Mouse (Mus musculus): ENCODE results near the gene Atp2b4. TPM values are rescaled to one million over a fixed set of nuclear protein-coding genes. Genes with fewer than 3 reads are reported as not detected.

Atp2b4 gene
- total RNA-seq, 2 experiments from 2014 or later, result 245 to 247 TPM

GRCm38 (mm10) chr1:133766901-133767529, 33.8 kb downstream of the Atp2b4 start:
- no peak for TF ChIP-seq CTCF (IDR thresholded peaks at IDR 0.05)
- no peak overlapping the region for H3K4me3 ChIP-seq
- intact Hi-C loops (cut with DNase I), result no loop called here
- no peak overlapping the region for H3K27ac ChIP-seq
- no peak for DNase-seq (ENCODE audit: extremely low spot score in 1 of 2, low spot score in 2 of 2)

GRCm38 (mm10) chr1:133765376-133765775, 35.5 kb downstream of the Atp2b4 start:
- intact Hi-C loops (cut with DNase I), result no loop called here
- Histone ChIP-seq H3K27ac (no peak overlapping the region), H3K4me3 (no peak overlapping the region)
- DNase-seq (ENCODE audit: extremely low spot score in 1 of 2, low spot score in 2 of 2), result no peak
- no peak for TF ChIP-seq CTCF (IDR thresholded peaks at IDR 0.05)

- Histone ChIP-seq H3K27ac (peak overlapping the region; percentile 5; the same call in 1 of the 2 replicates), H3K4me3 (no peak overlapping the region)
- DNase-seq (ENCODE audit: extremely low spot score in 1 of 2, low spot score in 2 of 2), result no peak
- TF ChIP-seq CTCF (IDR thresholded peaks at IDR 0.05), result no peak
- intact Hi-C loops (cut with DNase I), result no loop called here
Observed at GRCm38 (mm10) chr1:133762946-133763422, 37.9 kb downstream of the Atp2b4 start.

- no peak overlapping the region for H3K27ac ChIP-seq
- intact Hi-C loops (cut with DNase I), result no loop called here
Observed at GRCm38 (mm10) chr1:133761278-133761677, 39.6 kb downstream of the Atp2b4 start.

GRCm38 (mm10) chr1:133754317-133754868, 46.4 kb downstream of the Atp2b4 start:
- H3K27ac ChIP-seq, result no peak overlapping the region
- intact Hi-C loops (cut with DNase I), result no loop called here

More at GRCm38 (mm10) chr1:133761278-133761677, 39.6 kb downstream of the Atp2b4 start:
- no peak for DNase-seq (ENCODE audit: extremely low spot score in 1 of 2, low spot score in 2 of 2)
- no peak for TF ChIP-seq CTCF (IDR thresholded peaks at IDR 0.05)
- no peak overlapping the region for H3K4me3 ChIP-seq

GRCm38 (mm10) chr1:133753325-133753724, 47.5 kb downstream of the Atp2b4 start:
- TF ChIP-seq CTCF (IDR thresholded peaks at IDR 0.05), result no peak
- intact Hi-C loops (cut with DNase I), result no loop called here
- Histone ChIP-seq H3K4me3 (no peak overlapping the region), H3K27ac (no peak overlapping the region)
- DNase-seq (ENCODE audit: extremely low spot score in 1 of 2, low spot score in 2 of 2), result no peak

More at GRCm38 (mm10) chr1:133754317-133754868, 46.4 kb downstream of the Atp2b4 start:
- no peak for DNase-seq (ENCODE audit: extremely low spot score in 1 of 2, low spot score in 2 of 2)
- no peak overlapping the region for H3K4me3 ChIP-seq
- no peak for TF ChIP-seq CTCF (IDR thresholded peaks at IDR 0.05)

GRCm38 (mm10) chr1:133751621-133752020, 49.2 kb downstream of the Atp2b4 start:
- no peak for DNase-seq (ENCODE audit: extremely low spot score in 1 of 2, low spot score in 2 of 2)
- no peak for TF ChIP-seq CTCF (IDR thresholded peaks at IDR 0.05)
- no peak overlapping the region for H3K27ac ChIP-seq
- intact Hi-C loops (cut with DNase I), result no loop called here
- H3K4me3 ChIP-seq, result no peak overlapping the region

- intact Hi-C loops (cut with DNase I), result no loop called here
- Histone ChIP-seq H3K4me3 (no peak overlapping the region), H3K27ac (no peak overlapping the region)
- no peak for DNase-seq (ENCODE audit: extremely low spot score in 1 of 2, low spot score in 2 of 2)
- no peak for TF ChIP-seq CTCF (IDR thresholded peaks at IDR 0.05)
Observed at GRCm38 (mm10) chr1:133749954-133750353, 50.9 kb downstream of the Atp2b4 start.

GRCm38 (mm10) chr1:133745078-133745495, 55.8 kb downstream of the Atp2b4 start:
- TF ChIP-seq CTCF (IDR thresholded peaks at IDR 0.05), result no peak
- DNase-seq (ENCODE audit: extremely low spot score in 1 of 2, low spot score in 2 of 2), result no peak
- Histone ChIP-seq H3K4me3 (no peak overlapping the region), H3K27ac (no peak overlapping the region)
- intact Hi-C loops (cut with DNase I), result no loop called here

GRCm38 (mm10) chr1:133744609-133745008, 56.2 kb downstream of the Atp2b4 start:
- DNase-seq (ENCODE audit: extremely low spot score in 1 of 2, low spot score in 2 of 2), result peak in 1 of 2 experiments; percentile 29
- no peak for TF ChIP-seq CTCF (IDR thresholded peaks at IDR 0.05)
- Histone ChIP-seq H3K27ac (no peak overlapping the region), H3K4me3 (no peak overlapping the region)
- intact Hi-C loops (cut with DNase I), result no loop called here

- TF ChIP-seq CTCF (IDR thresholded peaks at IDR 0.05), result no peak
- intact Hi-C loops (cut with DNase I), result no loop called here
- DNase-seq (ENCODE audit: extremely low spot score in 1 of 2, low spot score in 2 of 2), result no peak
- Histone ChIP-seq H3K4me3 (no peak overlapping the region), H3K27ac (no peak overlapping the region)
Observed at GRCm38 (mm10) chr1:133742517-133742916, 58.3 kb downstream of the Atp2b4 start.

- intact Hi-C loops (cut with DNase I), result no loop called here
- no peak for TF ChIP-seq CTCF (IDR thresholded peaks at IDR 0.05)
- Histone ChIP-seq H3K27ac (no peak overlapping the region), H3K4me3 (no peak overlapping the region)
- DNase-seq (ENCODE audit: extremely low spot score in 1 of 2, low spot score in 2 of 2), result no peak
Observed at GRCm38 (mm10) chr1:133741881-133742434, 58.9 kb downstream of the Atp2b4 start.
